Mouse (Mus musculus): Measurements from ENCODE around the gene Slc25a44. TPM values are rescaled to one million over a fixed set of nuclear protein-coding genes. Genes with fewer than 3 reads are reported as not detected.
"Not testable (repeated sequence)": the region's sequence is repeated elsewhere in the genome, so short reads cannot be mapped to it uniquely, and the experiment has no call there.

The Slc25a44 gene
- polyA plus RNA-seq, 3 experiments from 2014 or later, result 11.2 to 14.6 (median 14.4) TPM

DNA sequence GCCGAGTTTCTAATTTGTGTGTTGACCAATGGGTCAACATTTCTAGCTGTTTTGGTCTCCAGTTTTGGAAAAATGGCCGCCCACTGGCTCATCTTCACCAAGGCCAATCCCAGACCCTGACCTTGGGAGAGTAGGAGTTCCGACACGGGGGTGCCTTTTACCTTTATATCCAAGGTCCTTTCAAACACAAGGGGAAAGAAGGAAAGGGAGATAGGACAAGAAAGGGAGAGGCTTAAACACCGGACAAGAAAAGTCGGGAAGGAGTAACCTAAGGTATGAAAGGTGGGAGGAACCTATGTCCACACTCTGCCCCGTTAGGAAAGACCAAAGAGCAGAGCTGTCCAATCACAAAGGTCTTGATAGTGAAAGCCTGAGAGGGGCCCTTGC, 14.3 kb downstream of the Slc25a44 start:
- no peak for ATAC-seq

- peak; percentile 96 for ATAC-seq
Observed at GRCm38 (mm10) chr3:88409741-88410644, 14.9 kb downstream of the Slc25a44 start, which contains the start of gene Pmf1. TSS of gene Pmf1 (minus strand) at chr3:88410331.

GRCm38 (mm10) chr3:88408953-88409352, 16.0 kb downstream of the Slc25a44 start:
- no peak for ATAC-seq

DNA sequence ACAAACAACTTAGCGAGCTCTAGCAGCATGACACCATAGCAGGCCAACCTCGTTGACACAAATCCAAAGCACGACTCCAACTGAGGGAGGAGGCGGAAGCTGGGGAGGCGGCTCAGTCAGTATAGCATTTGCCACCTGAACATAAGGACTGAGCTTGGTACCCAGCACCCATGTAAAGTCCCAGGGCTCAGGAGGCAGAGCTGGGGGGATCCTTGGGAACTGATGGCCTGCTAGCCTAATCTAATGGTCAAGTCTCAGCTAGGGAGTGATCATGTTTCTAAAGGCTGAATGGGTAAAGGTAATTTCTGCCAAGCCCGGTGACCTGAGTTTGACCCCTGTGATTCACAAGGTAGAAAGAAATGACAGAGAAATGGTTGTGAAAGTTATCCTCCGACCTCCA, 17.4 kb downstream of the Slc25a44 start:
- ATAC-seq, result no peak

DNA sequence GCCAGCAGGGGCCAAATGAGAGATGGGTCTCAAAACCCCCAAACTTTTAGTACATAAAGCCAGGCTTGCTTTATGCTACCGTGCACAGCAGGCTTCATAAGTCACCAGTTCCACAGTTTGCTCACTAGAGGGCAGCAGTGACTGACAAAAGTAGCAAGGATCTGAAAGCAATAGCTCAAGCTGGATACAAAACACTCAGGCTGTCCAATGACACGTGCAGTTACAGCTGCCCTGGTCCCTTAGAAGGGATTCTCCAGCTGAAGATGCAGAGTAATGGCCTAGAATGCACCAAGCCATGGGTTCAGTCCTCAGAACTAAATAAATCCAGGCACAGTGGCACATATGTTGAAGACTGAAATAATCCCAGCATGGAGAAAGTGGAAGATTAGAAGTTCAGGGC, 17.8 kb downstream of the Slc25a44 start:
- ATAC-seq, result peak; percentile 35

DNA sequence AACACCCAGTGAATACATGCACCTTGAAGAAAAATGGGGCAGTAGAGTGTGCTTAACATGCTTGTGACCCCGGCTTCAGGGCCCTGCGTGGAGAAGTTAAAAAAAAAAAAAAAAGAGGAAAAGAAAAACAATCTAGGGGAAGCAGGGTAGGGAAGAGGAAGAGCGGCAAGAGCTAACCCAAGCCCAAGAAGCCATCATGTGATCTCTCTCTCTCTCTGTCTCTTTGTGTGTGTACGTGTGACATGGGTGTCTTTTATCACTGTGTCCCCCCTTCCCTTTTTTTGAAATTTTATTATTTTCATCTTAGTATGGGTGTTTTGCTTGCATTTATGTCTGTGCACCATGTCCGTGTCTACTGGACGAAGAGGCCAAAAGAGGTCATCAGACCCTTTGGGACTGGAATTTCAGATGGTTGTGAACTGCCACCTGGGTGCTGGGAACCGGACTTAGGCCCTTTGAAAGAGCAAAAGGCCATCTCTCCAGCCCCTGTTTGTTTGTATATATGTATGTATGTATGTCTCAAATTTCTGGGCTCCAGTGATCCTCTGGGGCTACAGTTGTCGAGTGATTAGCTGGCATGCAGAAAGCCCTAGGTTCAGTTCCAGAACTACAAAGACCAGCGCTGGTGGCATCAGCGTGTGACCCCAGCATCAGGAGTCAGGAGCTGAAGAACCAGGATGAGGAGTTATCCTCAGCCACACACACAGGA, 21.3 kb downstream of the Slc25a44 start:
- ATAC-seq, result no peak

GRCm38 (mm10) chr3:88398666-88399065, 26.3 kb downstream of the Slc25a44 start:
- ATAC-seq, result no peak

- no peak for ATAC-seq
Observed at GRCm38 (mm10) chr3:88395742-88396141, 29.2 kb downstream of the Slc25a44 start.

- no peak for ATAC-seq
Observed at GRCm38 (mm10) chr3:88395288-88395687, 29.7 kb downstream of the Slc25a44 start.

DNA sequence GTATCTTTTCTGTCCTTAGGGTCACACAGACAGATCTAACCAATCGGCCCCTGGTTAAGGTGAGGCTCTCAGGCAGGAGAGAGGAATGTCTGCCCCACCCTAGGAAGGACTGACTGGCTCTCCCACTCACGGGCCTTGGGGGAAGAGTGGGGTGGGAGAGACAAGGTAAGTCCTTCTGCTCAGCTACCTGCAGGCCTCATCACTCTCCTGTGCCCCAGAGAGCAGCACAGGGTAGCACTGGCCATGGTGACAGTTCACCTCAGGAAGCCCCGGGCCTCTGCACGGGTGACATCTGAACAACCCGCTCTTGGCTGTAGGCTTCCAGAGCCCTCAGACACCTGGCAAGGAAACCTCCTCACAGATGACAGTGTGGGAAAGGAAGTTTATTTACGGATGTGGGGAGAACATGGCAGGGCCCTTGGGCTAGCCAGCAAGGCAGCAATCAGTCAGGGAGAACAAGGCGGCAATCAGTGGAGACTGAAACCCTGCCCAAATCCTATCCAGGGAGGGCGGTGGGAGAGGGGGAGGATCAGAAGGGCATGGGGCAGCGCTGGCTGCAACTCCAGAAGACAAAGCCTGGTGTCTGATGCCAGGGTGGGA, 31.1 kb downstream of the Slc25a44 start:
- ATAC-seq, result no peak

- ATAC-seq, result no peak
Observed at GRCm38 (mm10) chr3:88384364-88384763, 40.6 kb downstream of the Slc25a44 start, which contains the start of gene Bglap. TSS of gene Bglap (minus strand) at chr3:88384464.

DNA sequence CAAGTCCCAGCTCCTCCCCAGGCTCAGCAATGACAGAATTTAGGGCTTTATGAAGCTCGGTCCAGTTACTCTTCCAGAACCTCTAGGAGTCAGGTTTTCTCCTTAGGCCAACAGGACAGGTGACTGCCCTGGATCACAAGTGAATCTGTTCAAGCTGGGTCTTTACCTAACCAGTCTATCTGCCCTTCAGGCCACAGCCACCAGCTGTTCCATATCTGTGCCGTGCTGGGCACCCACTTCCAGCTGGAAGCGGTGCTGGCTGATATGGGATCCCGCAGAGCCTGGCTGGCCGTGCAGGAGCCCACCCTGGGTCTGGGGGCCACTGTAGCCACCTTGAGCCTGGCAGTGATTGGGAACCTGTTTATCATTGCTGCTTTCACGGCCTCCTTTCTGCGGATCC, 42.6 kb downstream of the Slc25a44 start:
- not testable (repeated sequence) for ATAC-seq

DNA sequence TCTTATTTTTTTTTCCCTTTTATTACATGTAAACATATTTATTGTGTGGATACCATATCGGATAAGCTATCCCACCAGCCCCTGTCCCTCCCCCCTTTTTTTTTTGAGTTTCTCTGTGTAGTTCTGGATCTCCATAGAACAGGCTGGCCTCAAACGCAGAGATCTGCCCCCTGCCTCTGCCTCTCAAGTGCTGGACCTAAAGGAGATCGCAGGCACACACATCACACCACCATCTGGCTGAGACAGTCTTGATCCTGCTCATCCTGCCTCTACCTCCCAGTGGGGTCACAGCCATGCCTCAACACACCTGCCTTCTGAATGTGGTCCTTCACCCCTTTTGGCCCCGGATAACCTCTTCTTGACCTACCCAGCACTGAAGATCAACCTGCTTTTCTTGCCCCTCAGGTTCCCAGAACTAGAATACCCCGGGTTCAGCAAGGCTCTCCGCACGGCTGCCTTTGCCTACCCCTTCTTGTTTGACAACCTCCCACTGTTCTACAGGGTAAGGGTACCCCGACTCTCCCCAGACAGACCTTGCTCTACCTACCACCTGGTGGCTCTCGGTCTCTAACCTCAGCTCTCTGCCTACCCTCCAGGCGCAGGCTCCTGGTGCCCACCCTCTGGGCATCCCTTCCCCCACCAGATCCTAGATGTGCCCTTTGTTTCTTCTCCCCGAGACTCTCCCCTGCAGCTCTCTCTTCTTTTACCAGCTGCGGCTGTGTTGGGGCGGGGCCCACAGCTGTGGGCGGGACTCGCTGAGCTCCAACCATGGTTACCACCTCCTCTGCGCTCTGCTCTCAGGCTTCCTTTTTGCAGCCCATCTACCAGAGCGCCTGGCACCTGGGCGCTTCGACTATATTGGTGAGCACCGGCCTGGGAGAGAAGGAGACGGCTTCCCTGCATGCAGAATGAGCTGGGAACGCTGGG, 43.3 kb downstream of the Slc25a44 start:
- peak; percentile 99 for ATAC-seq

DNA sequence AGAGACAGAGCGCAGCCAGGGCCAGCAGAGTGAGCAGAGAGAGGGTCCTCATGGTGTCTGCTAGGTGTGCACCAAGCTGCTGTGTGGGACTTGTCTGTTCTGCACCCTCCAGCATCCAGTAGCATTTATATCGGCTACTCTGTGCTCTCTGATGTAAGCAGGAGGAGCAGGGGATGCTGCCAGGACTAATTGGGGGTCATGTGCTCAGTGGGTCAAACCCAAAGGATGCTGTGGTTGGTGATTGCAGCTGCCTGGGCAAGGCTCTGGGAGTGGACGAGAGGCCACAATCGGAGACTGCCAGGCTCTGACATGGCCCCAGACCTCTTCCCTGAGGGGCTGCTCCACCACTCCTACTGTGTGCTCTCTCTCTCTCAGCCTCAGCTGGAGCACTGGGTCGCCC, 46.3 kb downstream of the Slc25a44 start, which contains the start of gene Bglap2:
Gene Bglap2, minus strand, starts transcription at position 101 of the 400 bp plus-strand sequence.
- ATAC-seq, result not testable (repeated sequence)

GRCm38 (mm10) chr3:88376644-88377043, 48.3 kb downstream of the Slc25a44 start:
- not testable (repeated sequence) for ATAC-seq

DNA sequence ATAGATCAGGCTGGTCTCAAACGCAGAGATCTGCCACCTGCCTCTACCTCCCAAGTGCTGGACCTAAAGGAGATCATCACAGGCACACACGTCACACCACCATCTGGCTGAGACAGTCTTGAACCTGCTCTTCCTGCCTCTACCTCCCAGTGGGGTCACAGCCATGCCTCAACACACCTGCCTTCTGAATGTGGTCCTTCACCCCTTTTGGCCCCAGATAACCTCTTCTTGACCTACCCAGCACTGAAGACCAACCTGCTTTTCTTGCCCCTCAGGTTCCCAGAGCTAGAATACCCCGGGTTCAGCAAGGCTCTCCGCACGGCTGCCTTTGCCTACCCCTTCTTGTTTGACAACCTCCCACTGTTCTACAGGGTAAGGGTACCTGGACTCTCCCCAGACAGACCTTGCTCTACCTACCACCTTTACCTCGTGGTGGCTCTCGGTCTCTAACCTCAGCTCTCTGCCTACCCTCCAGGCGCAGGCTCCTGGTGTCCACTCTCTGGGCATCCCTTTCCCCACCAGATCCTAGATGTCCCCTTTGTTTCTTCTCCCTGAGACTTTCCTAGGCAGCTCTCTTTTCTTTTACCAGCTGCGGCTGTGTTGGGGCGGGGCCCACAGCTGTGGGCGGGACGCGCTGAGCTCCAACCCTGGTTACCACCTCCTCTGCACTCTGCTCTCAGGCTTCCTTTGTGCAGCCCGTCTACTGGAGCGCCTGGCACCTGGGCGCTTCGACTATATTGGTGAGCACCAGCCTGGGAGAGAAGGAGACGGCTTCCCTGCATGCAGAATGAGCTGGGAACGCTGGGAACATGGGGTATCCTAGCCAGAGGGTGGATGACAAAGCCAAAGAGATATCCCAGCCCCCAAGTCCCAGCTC, 49.0 kb downstream of the Slc25a44 start:
- ATAC-seq, result peak; percentile 85

GRCm38 (mm10) chr3:88372643-88373042, 52.3 kb downstream of the Slc25a44 start, which contains the start of gene Bglap3:
TSS of gene Bglap3 (minus strand) at chr3:88372743.
- not testable (repeated sequence) for ATAC-seq

- not testable (repeated sequence) for ATAC-seq
Observed at GRCm38 (mm10) chr3:88368511-88368910, 56.4 kb downstream of the Slc25a44 start.

- not testable (repeated sequence) for ATAC-seq
Observed at GRCm38 (mm10) chr3:88367517-88367916, 57.4 kb downstream of the Slc25a44 start.

DNA sequence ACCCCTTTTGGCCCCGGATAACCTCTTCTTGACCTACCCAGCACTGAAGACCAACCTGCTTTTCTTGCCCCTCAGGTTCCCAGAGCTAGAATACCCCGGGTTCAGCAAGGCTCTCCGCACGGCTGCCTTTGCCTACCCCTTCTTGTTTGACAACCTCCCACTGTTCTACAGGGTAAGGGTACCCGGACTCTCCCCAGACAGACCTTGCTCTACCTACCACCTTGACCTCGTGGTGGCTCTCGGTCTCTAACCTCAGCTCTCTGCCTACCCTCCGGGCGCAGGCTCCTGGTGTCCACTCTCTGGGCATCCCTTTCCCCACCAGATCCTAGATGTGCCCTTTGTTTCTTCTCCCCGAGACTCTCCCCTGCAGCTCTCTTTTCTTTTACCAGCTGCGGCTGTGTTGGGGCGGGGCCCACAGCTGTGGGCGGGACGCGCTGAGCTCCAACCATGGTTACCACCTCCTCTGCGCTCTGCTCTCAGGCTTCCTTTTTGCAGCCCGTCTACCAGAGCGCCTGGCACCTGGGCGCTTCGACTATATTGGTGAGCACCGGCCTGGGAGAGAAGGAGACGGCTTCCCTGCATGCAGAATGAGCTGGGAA, 58.0 kb downstream of the Slc25a44 start:
- ATAC-seq, result peak; percentile 91
